Mouse (Mus musculus) stomach, embryonic 16.5 days (tissue): ENCODE measurements around the gene Tom1l2. TPM values are rescaled to one million over a fixed set of nuclear protein-coding genes. Genes with fewer than 3 reads are reported as not detected.

Source experiments
- ATAC-seq: fragments of 200-750 bp; cut with Nextera tagmentation; 2 replicates; pipeline ENCODE4 v1.8.0; 2017; ENCODE audit warnings: moderate number of reproducible peaks, moderate TSS enrichment; ENCODE audit not compliant: insufficient read depth, low FRiP score
- H3K27ac ChIP-seq: fragments of 300-500 bp; sonication (generic); 2 replicates; pipeline ENCODE4 v1.5.1; 2014; ENCODE audit warnings: low read length
- H3K27me3 ChIP-seq: fragments of 300-500 bp; sonication (generic); 2 replicates; pipeline ENCODE4 v1.6.1; 2014; ENCODE audit warnings: low read length, control low read depth, mixed read lengths; ENCODE audit not compliant: control insufficient read depth, insufficient read depth
- H3K36me3 ChIP-seq: fragments of 300-500 bp; sonication (generic); 2 replicates; pipeline ENCODE4 v1.6.1; 2014; ENCODE audit warnings: low read length; ENCODE audit not compliant: control insufficient read depth, insufficient read depth
- H3K4me1 ChIP-seq: fragments of 300-500 bp; sonication (generic); 2 replicates; pipeline ENCODE4 v1.6.1; 2014; ENCODE audit warnings: low read length, control low read depth, mixed read lengths; ENCODE audit not compliant: control insufficient read depth, insufficient read depth
- H3K4me2 ChIP-seq: fragments of 300-500 bp; sonication (generic); 2 replicates; pipeline ENCODE4 v1.6.1; 2014; ENCODE audit warnings: low read depth, low read length, mixed read lengths
- H3K4me3 ChIP-seq: fragments of 300-500 bp; sonication (generic); replicated peaks from 2 replicates; pipeline ENCODE4 v1.5.1; 2014; ENCODE audit warnings: mild to moderate bottlenecking, low read length
- H3K9ac ChIP-seq: fragments of 300-500 bp; sonication (generic); 2 replicates; pipeline ENCODE4 v1.6.1; 2014; ENCODE audit warnings: low read length
- H3K9me3 ChIP-seq: fragments of 300-500 bp; sonication (generic); replicated peaks from 2 replicates; pipeline ENCODE4 v1.6.1; 2016; ENCODE audit warnings: low read length, control low read depth; ENCODE audit not compliant: control insufficient read depth
- WGBS: fragments of 180-500 bp; shearing (Covaris S2); extraction: QIAGEN DNeasy Blood & Tissue Kit; methylation state at CpG from one replicate; pipeline ENCODE4 v1.1.7; 2014; 5-methylcytosine and 5-hydroxymethylcytosine counted together
- polyA plus RNA-seq: library from polyadenylated mRNA; unstranded; fragments of >200 nt; fragmentation: Nextera tagmentation; extraction: Ambion mirVana; gene quantifications from 2 replicates; pipeline ENCODE4 v1.2.1, GENCODE M21; 2015

Gene Tom1l2
- polyA plus RNA-seq, 1 experiment from 2014 or later = 29.9 TPM

DNA sequence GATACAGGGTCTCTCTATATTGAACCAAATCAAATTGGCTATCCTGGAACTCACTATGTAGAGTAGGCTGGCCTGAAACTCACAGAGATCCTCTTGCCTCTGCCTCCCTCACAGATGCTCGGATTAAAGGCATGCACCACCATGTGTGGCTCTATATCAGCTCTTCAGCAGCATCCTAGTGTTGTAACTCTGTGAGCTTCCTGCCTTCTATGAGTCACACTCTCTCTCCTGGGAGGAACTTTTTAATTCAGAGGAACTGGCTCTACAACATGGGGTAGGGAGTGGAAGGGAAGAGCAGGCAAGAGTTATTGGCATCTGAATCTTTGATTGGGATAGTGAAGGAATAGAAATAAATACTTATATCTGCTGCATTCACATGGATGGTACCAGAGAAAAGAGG is 4.4 kb upstream of the Tom1l2 start:
- Histone ChIP-seq H3K27me3 (no peaks in the 10 kb centered on the region), H3K9ac (no peak overlapping the region), H3K9me3 (no peaks in the 10 kb centered on the region), H3K36me3 (no peaks in the 10 kb centered on the region), H3K4me1 (peaks cover 12% of the 10 kb centered on the region; the same call in 1 of the 2 replicates), H3K27ac (peak overlapping the region; percentile 53; the same call in 1 of the 2 replicates), H3K4me2 (no peak overlapping the region), H3K4me3 (no peak overlapping the region)
- WGBS = 43% methylated on average over 1 of the region's 1 CpGs
- ATAC-seq = no peak

DNA sequence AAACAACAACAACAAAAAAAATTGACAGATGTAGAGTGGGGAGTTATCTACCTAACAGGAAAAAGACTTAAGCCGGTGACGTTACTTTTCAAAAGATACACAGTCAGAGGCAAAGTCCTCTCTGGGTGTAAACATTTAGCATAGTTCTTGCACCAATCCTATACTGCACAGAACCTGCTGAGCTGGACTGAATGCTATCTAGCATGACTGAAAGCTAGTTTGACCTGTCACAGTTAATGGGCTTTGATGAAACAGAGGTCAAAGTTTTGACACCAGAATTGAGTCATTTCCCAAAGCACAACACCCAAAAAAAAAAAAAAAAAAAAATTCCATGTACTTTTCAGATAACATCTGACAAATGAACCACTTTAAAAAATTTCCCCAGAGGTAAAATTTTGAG is 3.2 kb upstream of the Tom1l2 start:
- no peaks in the 10 kb centered on the region for H3K36me3 ChIP-seq
- H3K9ac ChIP-seq = no peak overlapping the region
- H3K9me3 ChIP-seq = no peaks in the 10 kb centered on the region
- H3K4me1 ChIP-seq = peaks cover 21% of the 10 kb centered on the region
- H3K4me2 ChIP-seq = no peak overlapping the region
- H3K4me3 ChIP-seq = no peak overlapping the region
- ATAC-seq = no peak
- WGBS = 77% methylated on average over 2 of the region's 2 CpGs
- no peak overlapping the region for H3K27ac ChIP-seq
- no peaks in the 10 kb centered on the region for H3K27me3 ChIP-seq

GRCm38 (mm10) chr11:60351925-60352371 is 757 bp downstream of the Tom1l2 start:
- Histone ChIP-seq H3K4me1 (peaks cover 11% of the 10 kb centered on the region), H3K27me3 (no peaks in the 10 kb centered on the region), H3K9me3 (no peaks in the 10 kb centered on the region), H3K9ac (peak overlapping the region; percentile 76), H3K27ac (peak overlapping the region; percentile 81), H3K36me3 (no peaks in the 10 kb centered on the region), H3K4me2 (peak overlapping the region; percentile 85), H3K4me3 (peak overlapping the region; percentile 81)
- WGBS = 12% methylated on average over 11 of the region's 11 CpGs
- ATAC-seq = no peak

DNA sequence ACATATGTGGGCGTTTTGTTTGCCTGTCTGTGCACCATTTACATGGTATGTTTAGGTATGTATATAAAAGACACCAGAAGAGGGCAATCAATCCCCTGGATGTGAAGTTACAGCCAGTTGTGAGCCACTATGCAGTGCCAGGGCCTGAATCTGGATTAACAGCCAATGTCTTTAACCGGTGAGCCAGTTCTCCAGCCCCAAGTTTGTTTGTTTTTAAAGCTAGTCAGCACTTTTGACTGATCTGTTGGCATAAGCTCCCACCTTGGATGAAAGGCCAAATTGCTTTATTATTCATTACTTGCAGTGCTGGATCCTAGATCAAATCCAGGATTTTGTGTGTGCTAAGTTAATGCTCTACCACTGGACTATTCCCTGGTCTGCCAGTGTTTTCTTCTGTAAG is 1.3 kb downstream of the Tom1l2 start:
- WGBS = 49% methylated on average over 2 of the region's 2 CpGs
- peak overlapping the region; percentile 76; the same call in 1 of the 2 replicates for H3K9ac ChIP-seq

DNA sequence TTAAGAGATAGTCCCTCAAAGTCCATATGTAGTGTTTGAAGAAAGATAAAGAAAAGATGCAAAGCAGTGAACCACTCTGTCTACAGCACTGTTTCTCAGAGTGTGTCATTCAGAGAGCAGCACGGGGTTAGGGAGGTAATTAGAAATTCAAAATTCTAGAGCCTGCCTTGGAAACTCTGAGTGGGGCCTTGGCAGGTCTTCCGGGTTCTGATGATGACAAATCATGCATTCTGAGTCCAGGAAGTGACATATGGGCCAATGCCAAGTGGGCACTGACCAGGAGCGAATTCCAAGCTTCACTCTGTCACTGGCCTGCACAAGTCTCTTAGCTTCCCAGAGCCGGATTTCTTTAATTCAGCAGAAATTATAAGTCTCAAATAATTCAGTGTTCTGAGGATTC is 6.2 kb downstream of the Tom1l2 start:
- H3K4me3 ChIP-seq = no peak overlapping the region
- H3K36me3 ChIP-seq = no peaks in the 10 kb centered on the region
- no peak overlapping the region for H3K9ac ChIP-seq
- H3K27ac ChIP-seq = no peak overlapping the region
- no peak for ATAC-seq
- no peaks in the 10 kb centered on the region for H3K27me3 ChIP-seq
- no peak overlapping the region for H3K4me2 ChIP-seq
- H3K9me3 ChIP-seq = no peaks in the 10 kb centered on the region
- 60% methylated on average over 4 of the region's 4 CpGs for WGBS
- H3K4me1 ChIP-seq = peaks cover 4% of the 10 kb centered on the region

More for the DNA sequence above, 1.3 kb downstream of the Tom1l2 start:
- Histone ChIP-seq H3K36me3 (no peaks in the 10 kb centered on the region), H3K4me1 (peaks cover 11% of the 10 kb centered on the region), H3K4me3 (peak overlapping the region; percentile 81), H3K4me2 (peak overlapping the region; percentile 85), H3K27me3 (no peaks in the 10 kb centered on the region), H3K9me3 (no peaks in the 10 kb centered on the region), H3K27ac (peak overlapping the region; percentile 81; the same call in 1 of the 2 replicates)
- ATAC-seq = no peak

DNA sequence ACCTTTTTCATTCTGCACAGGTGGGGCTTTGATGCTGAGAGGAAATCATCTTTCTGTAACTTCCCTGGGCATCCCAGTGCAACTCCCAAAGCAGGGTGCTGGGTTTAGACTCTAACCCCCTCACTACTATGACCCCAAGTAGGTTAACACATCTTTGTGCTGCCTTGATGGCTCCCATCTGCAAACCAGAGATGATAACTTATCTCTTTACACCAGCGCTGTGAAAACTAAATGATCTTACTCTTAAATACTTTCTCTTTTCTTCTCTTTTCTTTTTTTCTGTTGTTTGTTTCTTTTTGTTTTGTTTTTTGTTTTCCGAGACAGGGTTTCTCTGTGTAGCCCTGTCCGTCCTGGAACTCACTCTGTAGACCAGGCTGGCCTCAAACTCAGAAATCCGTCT is 6.8 kb downstream of the Tom1l2 start:
- Histone ChIP-seq H3K9ac (no peak overlapping the region), H3K4me3 (no peak overlapping the region), H3K27me3 (no peaks in the 10 kb centered on the region), H3K4me1 (no peaks in the 10 kb centered on the region), H3K36me3 (no peaks in the 10 kb centered on the region), H3K27ac (no peak overlapping the region), H3K9me3 (no peaks in the 10 kb centered on the region), H3K4me2 (no peak overlapping the region)
- ATAC-seq = no peak
- WGBS = 90% methylated on average over 4 of the region's 4 CpGs

- WGBS = 80% methylated on average over 12 of the region's 12 CpGs
Measured at GRCm38 (mm10) chr11:60339361-60339760, 13.3 kb downstream of the Tom1l2 start.

DNA sequence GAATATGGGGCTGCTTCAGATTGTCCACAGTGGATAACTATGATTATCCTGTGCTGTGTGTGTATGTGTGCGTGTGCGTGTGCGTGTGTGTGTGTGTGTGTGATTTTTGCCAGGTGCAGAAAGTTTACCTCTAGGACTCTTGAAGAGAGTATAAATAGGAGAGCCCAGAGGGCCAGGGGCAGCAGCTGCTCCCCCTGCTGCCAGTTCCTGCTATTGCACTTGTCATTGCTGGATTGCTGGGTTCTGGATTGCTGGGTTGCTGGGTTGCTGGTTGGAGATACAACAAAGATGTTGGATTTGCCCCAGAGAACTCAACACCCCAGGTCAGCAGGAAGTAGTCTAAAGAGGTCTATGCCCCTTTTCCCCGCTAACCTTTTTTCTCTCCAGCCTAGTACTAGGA is 14.4 kb downstream of the Tom1l2 start:
- Histone ChIP-seq H3K4me3 (no peak overlapping the region), H3K4me1 (0 out of 2 replicates have a peak, but pooled peaks cover 2% of the 10 kb centered on the region), H3K9me3 (no peaks in the 10 kb centered on the region), H3K27ac (no peak overlapping the region), H3K36me3 (no peaks in the 10 kb centered on the region), H3K27me3 (no peaks in the 10 kb centered on the region), H3K4me2 (no peak overlapping the region), H3K9ac (no peak overlapping the region)
- ATAC-seq = no peak
- WGBS = 71% methylated on average over 4 of the region's 4 CpGs

More at GRCm38 (mm10) chr11:60339361-60339760, 13.3 kb downstream of the Tom1l2 start:
- H3K4me2 ChIP-seq = no peak overlapping the region
- ATAC-seq = peak; percentile 58; the same call in 1 of the 2 replicates
- no peaks in the 10 kb centered on the region for H3K27me3 ChIP-seq
- no peaks in the 10 kb centered on the region for H3K9me3 ChIP-seq
- no peak overlapping the region for H3K4me3 ChIP-seq
- H3K9ac ChIP-seq = no peak overlapping the region
- H3K27ac ChIP-seq = no peak overlapping the region
- no peaks in the 10 kb centered on the region for H3K4me1 ChIP-seq
- no peaks in the 10 kb centered on the region for H3K36me3 ChIP-seq

GRCm38 (mm10) chr11:60335771-60336170 is 16.9 kb downstream of the Tom1l2 start:
- H3K36me3 ChIP-seq = no peaks in the 10 kb centered on the region
- H3K4me1 ChIP-seq = 0 out of 2 replicates have a peak, but pooled peaks cover 2% of the 10 kb centered on the region
- 71% methylated on average over 2 of the region's 2 CpGs for WGBS
- H3K27ac ChIP-seq = no peak overlapping the region
- H3K9me3 ChIP-seq = no peaks in the 10 kb centered on the region
- no peak for ATAC-seq
- no peak overlapping the region for H3K9ac ChIP-seq
- H3K4me2 ChIP-seq = no peak overlapping the region
- no peaks in the 10 kb centered on the region for H3K27me3 ChIP-seq
- no peak overlapping the region for H3K4me3 ChIP-seq
